ENCODE assay signal across 11 mouse cellular contexts in genomic region chr7:137060488-137060887, GRCm38 (mm10).
DNase-seq lines count a peak whose midpoint lies in the region; ATAC-seq and TF ChIP-seq lines count a peak whose summit lies in the region.
"Had no signal": no experiment of that assay in that cellular context is flagged by ENCODE, and none has a peak within 500 bp of the region (broad histone marks: within the 10 kb centered on the region; RNA-seq: fewer than 3 reads in every experiment).

No protein-coding gene starts in this region.

- H3K9ac ChIP-seq in hindbrain, embryonic 11.5 days (ENCODE audit: low read depth, low read length), result no peak overlapping the region
- H3K9ac ChIP-seq in hindbrain, embryonic 12.5 days, result no peak overlapping the region
- H3K9ac ChIP-seq in midbrain, postnatal 0 days (replicated peaks; ENCODE audit: low read length, poor library complexity, severe bottlenecking), result no peak overlapping the region
- H3K9ac ChIP-seq: forebrain, embryonic 15.5 days had no signal

- peak; percentile 62 for TF ChIP-seq CTCF in midbrain, postnatal 0 days (IDR thresholded peaks at IDR 0.05)

- H3K27me3 ChIP-seq in hindbrain, embryonic 11.5 days (ENCODE audit: control insufficient read depth, insufficient read depth, low read length), result no peaks in the 10 kb centered on the region
- no peaks in the 10 kb centered on the region for H3K27me3 ChIP-seq in hindbrain, embryonic 12.5 days
- no peaks in the 10 kb centered on the region for H3K27me3 ChIP-seq in midbrain, postnatal 0 days (ENCODE audit: insufficient read depth, low read length)
- no peaks in the 10 kb centered on the region for H3K27me3 ChIP-seq in midbrain, embryonic 10.5 days (ENCODE audit: low read depth, poor library complexity, severe bottlenecking)
- H3K27me3 ChIP-seq in limb, embryonic 10.5 days (ENCODE audit: low read depth, poor library complexity, severe bottlenecking), result peaks cover 15% of the 10 kb centered on the region; the same call in 1 of the 2 replicates
- H3K27me3 ChIP-seq: forebrain, embryonic 15.5 days; megakaryocyte, embryonic 14.5 days had no signal

- no peaks in the 10 kb centered on the region for H3K9me3 ChIP-seq in hindbrain, embryonic 11.5 days (ENCODE audit: control insufficient read depth, low read length)
- H3K9me3 ChIP-seq in hindbrain, embryonic 12.5 days (replicated peaks), result no peaks in the 10 kb centered on the region
- no peaks in the 10 kb centered on the region for H3K9me3 ChIP-seq in midbrain, postnatal 0 days (ENCODE audit: low read length)
- no peaks in the 10 kb centered on the region for H3K9me3 ChIP-seq in midbrain, embryonic 10.5 days (replicated peaks)
- H3K9me3 ChIP-seq in limb, embryonic 10.5 days (replicated peaks), result no peaks in the 10 kb centered on the region
- H3K9me3 ChIP-seq: forebrain, embryonic 15.5 days had no signal

- no peak overlapping the region for H3K4me3 ChIP-seq in hindbrain, embryonic 11.5 days (ENCODE audit: low read depth, low read length)
- H3K4me3 ChIP-seq in hindbrain, embryonic 12.5 days, result no peak overlapping the region
- H3K4me3 ChIP-seq in midbrain, postnatal 0 days (ENCODE audit: low read depth, low read length), result no peak overlapping the region
- H3K4me3 ChIP-seq in midbrain, embryonic 10.5 days, result no peak overlapping the region
- no peak overlapping the region for H3K4me3 ChIP-seq in limb, embryonic 10.5 days
- H3K4me3 ChIP-seq: forebrain, embryonic 15.5 days; megakaryocyte, embryonic 14.5 days had no signal

- peak; percentile 46 for DNase-seq in hindbrain, embryonic 11.5 days (ENCODE audit: low spot score)
- DNase-seq in midbrain, postnatal 0 days (ENCODE audit: low spot score), result peak; percentile 27
- no peak for DNase-seq in midbrain, embryonic 10.5 days (ENCODE audit: low spot score)
- peak; percentile 44 for DNase-seq in NIH3T3 (ENCODE audit: low read depth)
- peak; percentile 47 for DNase-seq in limb, embryonic 10.5 days (ENCODE audit: low spot score)
- DNase-seq: left cerebral cortex, postnatal 4 days had no signal

- no peak overlapping the region for H3K4me2 ChIP-seq in hindbrain, embryonic 11.5 days (replicated peaks; ENCODE audit: low read depth, low read length)
- no peak overlapping the region for H3K4me2 ChIP-seq in hindbrain, embryonic 12.5 days (replicated peaks)
- H3K4me2 ChIP-seq in midbrain, postnatal 0 days (ENCODE audit: low read depth, low read length, poor library complexity, severe bottlenecking), result no peak overlapping the region
- H3K4me2 ChIP-seq: forebrain, embryonic 15.5 days; heart, embryonic 11.5 days had no signal

- WGBS in hindbrain, embryonic 11.5 days, result 41% methylated on average over 3 of the region's 3 CpGs
- 41% methylated on average over 3 of the region's 3 CpGs for WGBS in hindbrain, embryonic 12.5 days
- 46% methylated on average over 3 of the region's 3 CpGs for WGBS in midbrain, postnatal 0 days
- WGBS in midbrain, embryonic 10.5 days, result 34% methylated on average over 3 of the region's 3 CpGs
- WGBS in limb, embryonic 10.5 days, result 44% methylated on average over 3 of the region's 3 CpGs

- no peak overlapping the region for H3K27ac ChIP-seq in hindbrain, embryonic 11.5 days (ENCODE audit: low read depth, low read length)
- no peak overlapping the region for H3K27ac ChIP-seq in hindbrain, embryonic 12.5 days
- H3K27ac ChIP-seq in midbrain, postnatal 0 days (ENCODE audit: low read depth, low read length), result no peak overlapping the region
- H3K27ac ChIP-seq in midbrain, embryonic 10.5 days (replicated peaks), result no peak overlapping the region
- no peak overlapping the region for H3K27ac ChIP-seq in limb, embryonic 10.5 days
- H3K27ac ChIP-seq: forebrain, embryonic 15.5 days had no signal

- H3K36me3 ChIP-seq in hindbrain, embryonic 11.5 days (ENCODE audit: control insufficient read depth, insufficient read depth, low read length), result no peaks in the 10 kb centered on the region
- no peaks in the 10 kb centered on the region for H3K36me3 ChIP-seq in hindbrain, embryonic 12.5 days
- H3K36me3 ChIP-seq in midbrain, postnatal 0 days (ENCODE audit: insufficient read depth, low read length), result no peaks in the 10 kb centered on the region
- H3K36me3 ChIP-seq in midbrain, embryonic 10.5 days, result no peaks in the 10 kb centered on the region
- H3K36me3 ChIP-seq in limb, embryonic 10.5 days, result no peaks in the 10 kb centered on the region
- H3K36me3 ChIP-seq: forebrain, embryonic 15.5 days had no signal

- H3K4me1 ChIP-seq in hindbrain, embryonic 11.5 days (replicated peaks; ENCODE audit: control insufficient read depth, insufficient read depth, low read length), result no peaks in the 10 kb centered on the region
- H3K4me1 ChIP-seq in hindbrain, embryonic 12.5 days, result peaks cover 11% of the 10 kb centered on the region
- 0 out of 2 replicates have a peak, but pooled peaks cover 3% of the 10 kb centered on the region for H3K4me1 ChIP-seq in midbrain, postnatal 0 days (ENCODE audit: insufficient read depth, low read length)
- H3K4me1 ChIP-seq in midbrain, embryonic 10.5 days, result 0 out of 2 replicates have a peak, but pooled peaks cover 4% of the 10 kb centered on the region
- peaks cover 11% of the 10 kb centered on the region for H3K4me1 ChIP-seq in limb, embryonic 10.5 days
- H3K4me1 ChIP-seq: forebrain, embryonic 15.5 days; megakaryocyte, embryonic 14.5 days had no signal

- no peak for ATAC-seq in hindbrain, embryonic 11.5 days (ENCODE audit: low FRiP score)
- ATAC-seq in hindbrain, embryonic 12.5 days (ENCODE audit: low FRiP score), result no peak
- ATAC-seq in midbrain, postnatal 0 days (ENCODE audit: low FRiP score), result no peak
- ATAC-seq in frontal cortex, adult (ENCODE audit: low TSS enrichment), result no peak
- ATAC-seq: forebrain, embryonic 15.5 days had no signal
